Mouse (Mus musculus) ES-Bruce4 (cell line): ENCODE measurements around the gene Klhdc4.

ENCODE experiments used
- CTCF ChIP-seq: IDR thresholded peaks from one replicate; pipeline ENCODE4 v1.8.1; 2011; ENCODE audit warnings: low read depth, low read length
- POLR2A ChIP-seq: IDR thresholded peaks from one replicate; pipeline ENCODE4 v1.8.1; 2011; ENCODE audit warnings: low read length; ENCODE audit not compliant: insufficient read depth

DNA sequence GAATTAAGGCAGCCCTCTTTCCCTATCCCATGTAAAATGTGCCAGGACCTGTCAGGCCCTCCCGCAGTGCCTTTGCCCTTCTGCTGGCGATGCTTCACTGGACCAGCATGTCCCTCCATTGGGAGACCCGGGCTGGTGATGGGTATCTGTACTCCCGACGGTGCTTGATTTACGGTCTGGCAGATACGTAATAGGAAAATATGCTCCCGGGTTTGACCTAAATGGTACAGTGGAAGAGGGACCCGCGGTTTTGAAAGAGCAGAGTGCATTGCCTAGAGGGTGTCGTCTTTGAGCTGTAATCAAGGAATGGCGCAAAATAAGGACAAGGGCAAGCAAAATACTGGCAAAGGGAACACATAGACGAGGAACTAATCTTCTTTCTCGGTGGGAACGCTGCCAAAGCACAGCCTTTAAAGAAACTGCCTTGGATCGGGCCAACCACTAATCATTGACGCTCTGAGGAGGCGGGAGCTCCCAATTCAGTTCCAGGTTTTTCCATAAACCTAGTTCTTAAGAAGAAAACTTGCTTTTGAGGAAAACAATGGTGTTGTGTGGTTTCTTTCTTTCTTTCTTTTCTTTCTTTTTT lies 501 bp upstream of the Klhdc4 start:
- no peak for TF ChIP-seq CTCF
- TF ChIP-seq POLR2A = no peak
